Mouse (Mus musculus) liver, postnatal 0 days (tissue): ENCODE results near the gene Prox2.

ENCODE experiments used
- CTCF ChIP-seq: sonication (generic); IDR thresholded peaks from 2 replicates; pipeline ENCODE4 v1.5.1; 2016; ENCODE audit warnings: antibody characterized with exemption, low read depth
- EP300 ChIP-seq: IDR thresholded peaks from 2 replicates; pipeline ENCODE4 v1.6.1; 2016; ENCODE audit warnings: antibody characterized with exemption, low read depth, mild to moderate bottlenecking

GRCm38 (mm10) chr12:85094010-85094409 lies 16.5 kb downstream of the Prox2 start:
- no peak for TF ChIP-seq EP300
- no peak for TF ChIP-seq CTCF
